Mouse (Mus musculus) intestine, postnatal 0 days (tissue): ENCODE data around the gene Krtap28-13. TPM values are rescaled to one million over a fixed set of nuclear protein-coding genes. Genes with fewer than 3 reads are reported as not detected.
A peak's percentile ranks its signal among the peaks of the same experiment; 100 is the strongest.

Source experiments
- ATAC-seq: fragments of 200-750 bp; cut with Nextera tagmentation; 2 replicates; pipeline ENCODE4 v1.8.0; 2017; ENCODE audit warnings: mild to moderate bottlenecking, moderate TSS enrichment, moderate library complexity
- H3K27ac ChIP-seq: fragments of 300-500 bp; sonication (generic); 2 replicates; pipeline ENCODE4 v1.5.1; 2014; ENCODE audit warnings: mild to moderate bottlenecking, low read depth, low read length, moderate library complexity
- H3K27me3 ChIP-seq: fragments of 300-500 bp; sonication (generic); replicated peaks from 2 replicates; pipeline ENCODE4 v1.6.1; 2014; ENCODE audit warnings: low read length, mixed read lengths; ENCODE audit not compliant: control insufficient read depth, insufficient read depth
- H3K36me3 ChIP-seq: fragments of 300-500 bp; sonication (generic); 2 replicates; pipeline ENCODE4 v1.6.1; 2014; ENCODE audit warnings: mild to moderate bottlenecking, moderate library complexity; ENCODE audit not compliant: control insufficient read depth, insufficient read depth
- H3K4me1 ChIP-seq: fragments of 300-500 bp; sonication (generic); replicated peaks from 2 replicates; pipeline ENCODE4 v1.6.1; 2014; ENCODE audit warnings: antibody characterized with exemption, low read length, mixed read lengths; ENCODE audit not compliant: control insufficient read depth, insufficient read depth
- H3K4me2 ChIP-seq: fragments of 300-500 bp; sonication (generic); replicated peaks from 2 replicates; pipeline ENCODE4 v1.6.1; 2014; ENCODE audit warnings: low read depth, mild to moderate bottlenecking, moderate library complexity
- H3K4me3 ChIP-seq: fragments of 300-500 bp; sonication (generic); 2 replicates; pipeline ENCODE4 v1.5.1; 2014; ENCODE audit warnings: low read depth, low read length
- H3K9ac ChIP-seq: fragments of 300-500 bp; sonication (generic); 2 replicates; pipeline ENCODE4 v1.6.1; 2014; ENCODE audit warnings: mild to moderate bottlenecking, low read depth, low read length
- H3K9me3 ChIP-seq: fragments of 300-500 bp; sonication (generic); 2 replicates; pipeline ENCODE4 v1.6.1; 2016; ENCODE audit warnings: mixed run types; ENCODE audit not compliant: control insufficient read depth
- CTCF ChIP-seq: sonication (generic); IDR thresholded peaks from 2 replicates; pipeline ENCODE4 v1.5.1; 2016; ENCODE audit warnings: low read depth, mild to moderate bottlenecking, control low read depth, antibody characterized with exemption, moderate library complexity
- WGBS: fragments of 180-500 bp; shearing (Covaris S2); extraction: QIAGEN DNeasy Blood & Tissue Kit; methylation state at CpG from one replicate; pipeline ENCODE4 v1.1.7; 2014; 5-methylcytosine and 5-hydroxymethylcytosine counted together
- polyA plus RNA-seq: library from polyadenylated mRNA; unstranded; fragments of >200 nt; fragmentation: Nextera tagmentation; extraction: Ambion mirVana; gene quantifications from 2 replicates; pipeline ENCODE4 v1.2.1, GENCODE M21; 2015

Gene Krtap28-13
- polyA plus RNA-seq, 1 experiment from 2014 or later, result 0.12 TPM

- TF ChIP-seq CTCF, result no peak
- H3K27ac ChIP-seq, result no peak overlapping the region
- no peaks in the 10 kb centered on the region for H3K36me3 ChIP-seq
- H3K9ac ChIP-seq, result no peak overlapping the region
- H3K4me3 ChIP-seq, result no peak overlapping the region
- WGBS, result 50% methylated on average over 1 of the region's 1 CpGs
- H3K9me3 ChIP-seq, result no peaks in the 10 kb centered on the region
- H3K27me3 ChIP-seq, result no peaks in the 10 kb centered on the region
- no peak overlapping the region for H3K4me2 ChIP-seq
- no peaks in the 10 kb centered on the region for H3K4me1 ChIP-seq
- ATAC-seq, result peak; percentile 85
These were observed 2.2 kb upstream of the Krtap28-13 start for GRCm38 (mm10) chr1:83058481-83058880.

- Histone ChIP-seq H3K27ac (no peak within 1 kb of the TSS), H3K4me2 (no peak within 1 kb of the TSS), H3K9ac (no peak within 1 kb of the TSS), H3K4me3 (no peak within 1 kb of the TSS), H3K36me3 (no peaks in the 10 kb centered on the region), H3K27me3 (no peaks in the 10 kb centered on the region), H3K9me3 (no peaks in the 10 kb centered on the region), H3K4me1 (no peaks in the 10 kb centered on the region)
- no peak for TF ChIP-seq CTCF
- ATAC-seq, result no peak
- 85% methylated on average over 9 of the region's 9 CpGs for WGBS
These were observed 1.5 kb upstream of the Krtap28-13 start, which contains the start of gene A030005K14Rik for GRCm38 (mm10) chr1:83059278-83059677. Gene A030005K14Rik (minus strand): TSS chr1:83059378.

GRCm38 (mm10) chr1:83064851-83065250 is 4.1 kb downstream of the Krtap28-13 start:
- Histone ChIP-seq H3K4me3 (no peak overlapping the region), H3K4me2 (no peak overlapping the region), H3K27ac (no peak overlapping the region), H3K36me3 (no peaks in the 10 kb centered on the region), H3K9me3 (no peaks in the 10 kb centered on the region), H3K27me3 (no peaks in the 10 kb centered on the region), H3K4me1 (no peaks in the 10 kb centered on the region), H3K9ac (no peak overlapping the region)
- ATAC-seq, result no peak
- peak; percentile 76 for TF ChIP-seq CTCF
- 27% methylated on average over 3 of the region's 3 CpGs for WGBS

GRCm38 (mm10) chr1:83066577-83066976 is 5.8 kb downstream of the Krtap28-13 start:
- no peak overlapping the region for H3K27ac ChIP-seq
- no peak for TF ChIP-seq CTCF
- 93% methylated on average over 4 of the region's 4 CpGs for WGBS

GRCm38 (mm10) chr1:83067205-83067604 is 6.5 kb downstream of the Krtap28-13 start:
- ATAC-seq, result no peak
- WGBS, result 90% methylated on average over 10 of the region's 10 CpGs
- H3K9me3 ChIP-seq, result no peaks in the 10 kb centered on the region
- H3K36me3 ChIP-seq, result no peaks in the 10 kb centered on the region
- no peaks in the 10 kb centered on the region for H3K4me1 ChIP-seq
- no peak overlapping the region for H3K4me2 ChIP-seq
- no peak overlapping the region for H3K9ac ChIP-seq
- no peaks in the 10 kb centered on the region for H3K27me3 ChIP-seq
- TF ChIP-seq CTCF, result no peak
- no peak overlapping the region for H3K27ac ChIP-seq
- H3K4me3 ChIP-seq, result no peak overlapping the region

More at GRCm38 (mm10) chr1:83066577-83066976, 5.8 kb downstream of the Krtap28-13 start:
- no peaks in the 10 kb centered on the region for H3K9me3 ChIP-seq
- no peak overlapping the region for H3K4me3 ChIP-seq
- no peak overlapping the region for H3K4me2 ChIP-seq
- no peaks in the 10 kb centered on the region for H3K36me3 ChIP-seq
- no peaks in the 10 kb centered on the region for H3K4me1 ChIP-seq
- ATAC-seq, result no peak
- no peak overlapping the region for H3K9ac ChIP-seq
- no peaks in the 10 kb centered on the region for H3K27me3 ChIP-seq

GRCm38 (mm10) chr1:83075526-83076189 is 14.9 kb downstream of the Krtap28-13 start:
- no peaks in the 10 kb centered on the region for H3K9me3 ChIP-seq
- H3K27me3 ChIP-seq, result no peaks in the 10 kb centered on the region
- H3K27ac ChIP-seq, result no peak overlapping the region
- H3K4me3 ChIP-seq, result no peak overlapping the region
- no peak for TF ChIP-seq CTCF
- H3K4me2 ChIP-seq, result peak overlapping the region; percentile 39
- H3K4me1 ChIP-seq, result no peaks in the 10 kb centered on the region
- H3K9ac ChIP-seq, result no peak overlapping the region
- ATAC-seq, result no peak
- WGBS, result 46% methylated on average over 15 of the region's 15 CpGs
- no peaks in the 10 kb centered on the region for H3K36me3 ChIP-seq
